Mouse (Mus musculus) small intestine, adult 2 months (tissue): ENCODE results near the gene Cd36.

ENCODE experiments used
- CTCF ChIP-seq: fragments of 200-500 bp; IDR thresholded peaks from 2 replicates; pipeline ENCODE4 v1.5.1; 2012; ENCODE audit warnings: low read depth, mild to moderate bottlenecking, control low read depth, inconsistent platforms, low read length, moderate library complexity, mixed read lengths; ENCODE audit not compliant: insufficient replicate concordance, insufficient read length; ENCODE audit errors: extremely low read depth
- POLR2A ChIP-seq: fragments of 200-500 bp; IDR thresholded peaks from 2 replicates; pipeline ENCODE4 v1.6.1; 2012; ENCODE audit warnings: low read depth, mild to moderate bottlenecking, control low read depth, inconsistent platforms, low read length, moderate library complexity

DNA sequence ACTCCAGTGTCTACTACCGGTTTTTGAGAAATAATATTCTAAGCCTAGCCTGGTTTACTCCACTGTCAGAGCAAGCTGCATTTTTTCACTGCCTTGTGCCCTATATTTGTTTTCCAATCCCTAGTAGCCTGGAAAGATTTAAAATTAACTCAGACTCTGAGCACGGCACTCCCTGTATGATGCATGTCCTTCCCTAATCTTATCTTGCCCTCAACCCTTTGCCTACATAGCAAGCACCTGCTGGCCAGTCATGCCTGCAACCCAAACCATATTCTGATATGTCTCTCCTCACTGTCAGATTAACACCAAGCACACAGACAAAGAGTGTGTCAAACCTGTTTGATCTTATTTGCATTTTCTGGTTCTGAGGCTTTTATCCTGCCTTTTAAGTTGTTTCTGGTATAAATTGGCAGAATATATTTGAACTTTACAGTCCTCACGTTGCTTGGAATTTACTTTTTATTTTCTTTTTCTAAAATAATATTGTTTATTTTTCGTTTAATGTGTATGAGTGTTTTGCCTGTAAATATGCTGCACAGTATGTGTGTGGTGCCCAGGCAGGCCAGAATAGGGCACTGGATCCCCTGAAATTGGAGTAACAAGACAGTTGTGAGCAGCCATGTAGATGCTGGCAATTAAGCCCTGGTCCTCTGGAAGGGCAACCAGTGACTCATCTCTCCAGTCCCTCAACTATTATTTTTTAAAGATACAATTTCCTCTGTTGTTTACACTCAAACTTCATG lies 7.6 kb downstream of the Cd36 start:
- TF ChIP-seq CTCF (no peak), POLR2A (no peak)
